Mouse (Mus musculus) layer of hippocampus, postnatal 36 days (tissue): ENCODE data around the gene Fam168a. TPM values are rescaled to one million over a fixed set of nuclear protein-coding genes. Genes with fewer than 3 reads are reported as not detected.

Experiments used
- DNase-seq, 2 experiments: peaks; one replicate each; pipeline ENCODE4 v3.0.0; 2022
- microRNA-seq, 2 experiments: library from miRNA; unstranded; fragments of <30 nt; microRNA quantifications; one replicate each; pipeline ENCODE4 v1.2.0; 2021
- total RNA-seq, 2 experiments: library from RNA; stranded (reverse); gene quantifications; 2 replicates each; pipeline ENCODE4 v1.2.3; 2021

The Fam168a gene
- total RNA-seq, 2 experiments from 2014 or later = 225 to 254 TPM

- DNase-seq = no peak
Measured at GRCm38 (mm10) chr7:100869877-100870629, 163.6 kb downstream of the Fam168a start.

GRCm38 (mm10) chr7:100871355-100871754, 164.9 kb downstream of the Fam168a start:
- no peak for DNase-seq

- DNase-seq = no peak
Measured at GRCm38 (mm10) chr7:100871892-100872291, 165.5 kb downstream of the Fam168a start.

- DNase-seq = no peak
Measured at GRCm38 (mm10) chr7:100873197-100873596, 166.8 kb downstream of the Fam168a start.

GRCm38 (mm10) chr7:100875822-100876221, 169.4 kb downstream of the Fam168a start:
- no peak for DNase-seq

GRCm38 (mm10) chr7:100876293-100876692, 169.9 kb downstream of the Fam168a start:
- no peak for DNase-seq

- no peak for DNase-seq
Measured at GRCm38 (mm10) chr7:100876771-100877170, 170.3 kb downstream of the Fam168a start.

GRCm38 (mm10) chr7:100879595-100879994, 173.2 kb downstream of the Fam168a start:
- no peak for DNase-seq

- no peak for DNase-seq
Measured at GRCm38 (mm10) chr7:100881531-100881930, 175.1 kb downstream of the Fam168a start.

GRCm38 (mm10) chr7:100881950-100882349, 175.5 kb downstream of the Fam168a start:
- no peak for DNase-seq

GRCm38 (mm10) chr7:100884460-100884859, 178.0 kb downstream of the Fam168a start:
- no peak for DNase-seq

GRCm38 (mm10) chr7:100886535-100886934, 180.1 kb downstream of the Fam168a start:
- peak in 1 of 2 experiments; percentile 64 for DNase-seq

Small RNA genes within 50 kb of the gene (microRNA-seq; reads per million reads assigned to microRNA genes)
- 598 to 647 reads per million in 2 experiments for gene Mir3102

Other genes starting within 250 kb of the Fam168a start
- 1 to 10 TPM; 1.3 to 2.5 TPM for gene Ucp3, start 233.6 kb upstream of the Fam168a start, total RNA-seq
- gene Ucp2, start 213.3 kb upstream of the Fam168a start, total RNA-seq = 10 to 100 TPM; 67.5 to 87.2 TPM
- under 1 TPM; 0.43 to 0.50 TPM for gene Dnajb13, start 191.7 kb upstream of the Fam168a start, total RNA-seq
- gene Coa4, start 169.6 kb upstream of the Fam168a start, total RNA-seq = 10 to 100 TPM in 1 of 2 experiments, 1 to 10 TPM in 1; 8.3 to 10.8 TPM
- 100 to 1,000 TPM; 359 to 385 TPM for gene Rab6a, start 99.2 kb upstream of the Fam168a start, total RNA-seq
- 10 to 100 TPM; 64.2 to 69.7 TPM for gene Mrpl48, start 98.3 kb upstream of the Fam168a start, total RNA-seq
- 100 to 1,000 TPM; 207 to 223 TPM for gene Plekhb1, start 44.2 kb upstream of the Fam168a start, total RNA-seq
- gene Relt, start 156.8 kb downstream of the Fam168a start, total RNA-seq = 10 to 100 TPM; 11.5 to 11.8 TPM
- gene Arhgef17, start 225.5 kb downstream of the Fam168a start, total RNA-seq = 100 to 1,000 TPM; 152 to 158 TPM